Mouse (Mus musculus) liver, embryonic 13.5 days (tissue): ENCODE measurements at regions not wholly inside any gene's neighbourhood (a gene's known extent, or its start where the extent isn't known, plus 50 kb on each side); places are given as distances from the start of the nearest gene placed in this dataset.

Experiments
- ATAC-seq: fragments of 200-750 bp; cut with Nextera tagmentation; 2 replicates; pipeline ENCODE4 v1.8.0; 2017; ENCODE audit warnings: low read depth, mild to moderate bottlenecking, moderate number of reproducible peaks, moderate library complexity
- DNase-seq: peaks from one replicate; pipeline ENCODE4 v3.0.0; 2022
- H3K27ac ChIP-seq: fragments of 300-500 bp; sonication (generic); 2 replicates; pipeline ENCODE4 v1.5.1; 2015; ENCODE audit warnings: moderate library complexity, mild to moderate bottlenecking, inconsistent platforms
- H3K27me3 ChIP-seq: fragments of 300-500 bp; sonication (generic); 2 replicates; pipeline ENCODE4 v1.6.1; 2015; ENCODE audit warnings: mild to moderate bottlenecking, inconsistent platforms
- H3K36me3 ChIP-seq: fragments of 300-500 bp; sonication (generic); 2 replicates; pipeline ENCODE4 v1.6.1; 2015; ENCODE audit warnings: mild to moderate bottlenecking, inconsistent platforms
- H3K4me1 ChIP-seq: fragments of 300-500 bp; sonication (generic); replicated peaks from 2 replicates; pipeline ENCODE4 v1.6.1; 2015; ENCODE audit warnings: inconsistent platforms
- H3K4me2 ChIP-seq: fragments of 300-500 bp; sonication (generic); 2 replicates; pipeline ENCODE4 v1.6.1; 2015; ENCODE audit warnings: inconsistent platforms, mild to moderate bottlenecking, moderate library complexity
- H3K4me3 ChIP-seq: fragments of 300-500 bp; sonication (generic); replicated peaks from 2 replicates; pipeline ENCODE4 v1.5.1; 2015; ENCODE audit warnings: mild to moderate bottlenecking, inconsistent platforms
- H3K9ac ChIP-seq: fragments of 300-500 bp; sonication (generic); 2 replicates; pipeline ENCODE4 v1.6.1; 2015; ENCODE audit warnings: mild to moderate bottlenecking, inconsistent platforms
- H3K9me3 ChIP-seq: fragments of 300-500 bp; sonication (generic); replicated peaks from 2 replicates; pipeline ENCODE4 v1.6.1; 2016; ENCODE audit warnings: inconsistent platforms
- WGBS: fragments of 180-500 bp; shearing (Covaris S2); methylation state at CpG from one replicate; pipeline ENCODE4 v1.1.7; 2015; ENCODE audit not compliant: insufficient replicate concordance; 5-methylcytosine and 5-hydroxymethylcytosine counted together

- no peak for DNase-seq
- Histone ChIP-seq H3K4me2 (no peak overlapping the region), H3K9me3 (no peaks in the 10 kb centered on the region), H3K27me3 (no peaks in the 10 kb centered on the region), H3K36me3 (no peaks in the 10 kb centered on the region), H3K27ac (no peak overlapping the region), H3K9ac (no peak overlapping the region), H3K4me1 (no peaks in the 10 kb centered on the region), H3K4me3 (no peak overlapping the region)
- 33% methylated on average over 4 of the region's 4 CpGs for WGBS
- ATAC-seq = no peak
Observed at GRCm38 (mm10) chr8:89309591-89309990, 265.6 kb upstream of the Sall1 start.

- 39% methylated on average over 5 of the region's 5 CpGs for WGBS
- H3K4me3 ChIP-seq = no peak overlapping the region
- DNase-seq (no peak), ATAC-seq (no peak)
- no peak overlapping the region for H3K4me2 ChIP-seq
- no peak overlapping the region for H3K9ac ChIP-seq
- no peaks in the 10 kb centered on the region for H3K9me3 ChIP-seq
- H3K36me3 ChIP-seq = no peaks in the 10 kb centered on the region
- H3K27ac ChIP-seq = no peak overlapping the region
- H3K27me3 ChIP-seq = no peaks in the 10 kb centered on the region
- H3K4me1 ChIP-seq = no peaks in the 10 kb centered on the region
Observed at GRCm38 (mm10) chr8:89308950-89309349, 265.0 kb upstream of the Sall1 start.

GRCm38 (mm10) chr8:89308532-89308931, 264.6 kb upstream of the Sall1 start:
- WGBS = 61% methylated on average over 8 of the region's 8 CpGs
- no peaks in the 10 kb centered on the region for H3K27me3 ChIP-seq
- H3K36me3 ChIP-seq = no peaks in the 10 kb centered on the region
- H3K9me3 ChIP-seq = no peaks in the 10 kb centered on the region
- H3K4me2 ChIP-seq = no peak overlapping the region
- no peak overlapping the region for H3K27ac ChIP-seq
- H3K4me3 ChIP-seq = no peak overlapping the region
- H3K4me1 ChIP-seq = no peaks in the 10 kb centered on the region
- ATAC-seq (no peak), DNase-seq (no peak)
- no peak overlapping the region for H3K9ac ChIP-seq

- Histone ChIP-seq H3K4me1 (no peaks in the 10 kb centered on the region), H3K4me2 (no peak overlapping the region), H3K9ac (no peak overlapping the region), H3K27ac (no peak overlapping the region), H3K4me3 (no peak overlapping the region), H3K9me3 (no peaks in the 10 kb centered on the region), H3K27me3 (no peaks in the 10 kb centered on the region), H3K36me3 (no peaks in the 10 kb centered on the region)
- ATAC-seq (no peak), DNase-seq (no peak)
- 54% methylated on average over 10 of the region's 10 CpGs for WGBS
Observed at GRCm38 (mm10) chr8:89307601-89308000, 263.6 kb upstream of the Sall1 start.

- Histone ChIP-seq H3K4me2 (no peak overlapping the region), H3K36me3 (no peaks in the 10 kb centered on the region), H3K27ac (no peak overlapping the region), H3K4me3 (no peak overlapping the region), H3K9me3 (no peaks in the 10 kb centered on the region), H3K9ac (no peak overlapping the region), H3K4me1 (no peaks in the 10 kb centered on the region), H3K27me3 (no peaks in the 10 kb centered on the region)
- WGBS = 64% methylated on average over 4 of the region's 4 CpGs
- ATAC-seq = no peak
- no peak for DNase-seq
Observed at GRCm38 (mm10) chr8:89307085-89307484, 263.1 kb upstream of the Sall1 start.

- Histone ChIP-seq H3K4me1 (no peaks in the 10 kb centered on the region), H3K27ac (no peak overlapping the region), H3K9me3 (no peaks in the 10 kb centered on the region), H3K4me3 (no peak overlapping the region), H3K4me2 (no peak overlapping the region), H3K9ac (no peak overlapping the region), H3K27me3 (no peaks in the 10 kb centered on the region), H3K36me3 (no peaks in the 10 kb centered on the region)
- no peak for DNase-seq
- WGBS = 59% methylated on average over 10 of the region's 10 CpGs
- no peak for ATAC-seq
Observed at GRCm38 (mm10) chr8:89304116-89304515, 260.2 kb upstream of the Sall1 start.

GRCm38 (mm10) chr8:89303326-89303725, 259.4 kb upstream of the Sall1 start:
- Histone ChIP-seq H3K4me2 (no peak overlapping the region), H3K4me1 (no peaks in the 10 kb centered on the region), H3K4me3 (no peak overlapping the region), H3K9me3 (no peaks in the 10 kb centered on the region), H3K36me3 (no peaks in the 10 kb centered on the region), H3K9ac (no peak overlapping the region), H3K27ac (no peak overlapping the region), H3K27me3 (no peaks in the 10 kb centered on the region)
- DNase-seq = no peak
- 53% methylated on average over 4 of the region's 4 CpGs for WGBS
- no peak for ATAC-seq

- no peak overlapping the region for H3K4me2 ChIP-seq
- no peak overlapping the region for H3K9ac ChIP-seq
- H3K27me3 ChIP-seq = no peaks in the 10 kb centered on the region
- 76% methylated on average over 4 of the region's 4 CpGs for WGBS
- H3K9me3 ChIP-seq = no peaks in the 10 kb centered on the region
- H3K27ac ChIP-seq = no peak overlapping the region
- H3K4me1 ChIP-seq = no peaks in the 10 kb centered on the region
- ATAC-seq (no peak), DNase-seq (no peak)
- H3K36me3 ChIP-seq = no peaks in the 10 kb centered on the region
- H3K4me3 ChIP-seq = no peak overlapping the region
Observed at GRCm38 (mm10) chr8:89299637-89300036, 255.7 kb upstream of the Sall1 start.

GRCm38 (mm10) chr8:89295686-89296085, 251.7 kb upstream of the Sall1 start:
- 57% methylated on average over 5 of the region's 5 CpGs for WGBS
- ATAC-seq = no peak
- no peak for DNase-seq

GRCm38 (mm10) chr8:89289017-89289416, 245.1 kb upstream of the Sall1 start:
- WGBS = 22% methylated on average over 5 of the region's 5 CpGs
- H3K27ac ChIP-seq = no peak overlapping the region
- DNase-seq = no peak

More at GRCm38 (mm10) chr8:89295686-89296085, 251.7 kb upstream of the Sall1 start:
- Histone ChIP-seq H3K9me3 (no peaks in the 10 kb centered on the region), H3K27me3 (no peaks in the 10 kb centered on the region), H3K27ac (no peak overlapping the region), H3K9ac (no peak overlapping the region), H3K4me1 (no peaks in the 10 kb centered on the region), H3K4me3 (no peak overlapping the region), H3K4me2 (no peak overlapping the region), H3K36me3 (no peaks in the 10 kb centered on the region)

GRCm38 (mm10) chr8:89284871-89285564, 241.1 kb upstream of the Sall1 start:
- Histone ChIP-seq H3K36me3 (no peaks in the 10 kb centered on the region), H3K27ac (no peak overlapping the region), H3K9ac (no peak overlapping the region), H3K9me3 (no peaks in the 10 kb centered on the region), H3K4me1 (no peaks in the 10 kb centered on the region; the same call in 1 of the 2 replicates), H3K27me3 (no peaks in the 10 kb centered on the region), H3K4me2 (no peak overlapping the region), H3K4me3 (no peak overlapping the region)
- WGBS = 76% methylated on average over 14 of the region's 14 CpGs
- no peak for DNase-seq
- no peak for ATAC-seq

More at GRCm38 (mm10) chr8:89289017-89289416, 245.1 kb upstream of the Sall1 start:
- no peak overlapping the region for H3K4me3 ChIP-seq
- ATAC-seq = no peak
- H3K9ac ChIP-seq = no peak overlapping the region
- no peaks in the 10 kb centered on the region for H3K36me3 ChIP-seq
- no peaks in the 10 kb centered on the region for H3K4me1 ChIP-seq
- H3K4me2 ChIP-seq = no peak overlapping the region
- no peaks in the 10 kb centered on the region for H3K9me3 ChIP-seq
- H3K27me3 ChIP-seq = no peaks in the 10 kb centered on the region
